Mouse (Mus musculus) limb, embryonic 13.5 days (tissue): ENCODE data around the gene Srl. TPM values are rescaled to one million over a fixed set of nuclear protein-coding genes. Genes with fewer than 3 reads are reported as not detected.

Source experiments
- ATAC-seq: fragments of 200-750 bp; cut with Nextera tagmentation; 2 replicates; pipeline ENCODE4 v1.8.0; 2017; ENCODE audit warnings: low read depth, moderate number of reproducible peaks, moderate TSS enrichment; ENCODE audit not compliant: low FRiP score
- H3K27ac ChIP-seq: fragments of 300-500 bp; sonication (generic); 2 replicates; pipeline ENCODE4 v1.5.1; 2015; ENCODE audit warnings: inconsistent platforms, mild to moderate bottlenecking, moderate library complexity
- H3K27me3 ChIP-seq: fragments of 300-500 bp; sonication (generic); 2 replicates; pipeline ENCODE4 v1.6.1; 2015; ENCODE audit warnings: mild to moderate bottlenecking, inconsistent platforms
- H3K36me3 ChIP-seq: fragments of 300-500 bp; sonication (generic); 2 replicates; pipeline ENCODE4 v1.6.1; 2015; ENCODE audit warnings: inconsistent platforms, mild to moderate bottlenecking, moderate library complexity
- H3K4me1 ChIP-seq: fragments of 300-500 bp; sonication (generic); 2 replicates; pipeline ENCODE4 v1.6.1; 2015; ENCODE audit warnings: inconsistent platforms
- H3K4me2 ChIP-seq: fragments of 300-500 bp; sonication (generic); replicated peaks from 2 replicates; pipeline ENCODE4 v1.6.1; 2015; ENCODE audit warnings: inconsistent platforms, mild to moderate bottlenecking, moderate library complexity
- H3K4me3 ChIP-seq: fragments of 300-500 bp; sonication (generic); 2 replicates; pipeline ENCODE4 v1.5.1; 2015; ENCODE audit warnings: moderate library complexity, mild to moderate bottlenecking, inconsistent platforms
- H3K9ac ChIP-seq: fragments of 300-500 bp; sonication (generic); 2 replicates; pipeline ENCODE4 v1.6.1; 2015; ENCODE audit warnings: mild to moderate bottlenecking, inconsistent platforms
- H3K9me3 ChIP-seq: fragments of 300-500 bp; sonication (generic); 2 replicates; pipeline ENCODE4 v1.6.1; 2016; ENCODE audit warnings: inconsistent platforms
- WGBS: fragments of 180-500 bp; shearing (Covaris S2); methylation state at CpG from one replicate; pipeline ENCODE4 v1.1.7; 2015; 5-methylcytosine and 5-hydroxymethylcytosine counted together
- polyA plus RNA-seq: library from polyadenylated mRNA; unstranded; fragments of >200 nt; fragmentation: Nextera tagmentation; extraction: Ambion mirVana; gene quantifications from 2 replicates; pipeline ENCODE4 v1.2.1, GENCODE M21; 2015

The Srl gene
- polyA plus RNA-seq, 1 experiment from 2014 or later: 41.8 TPM

GRCm38 (mm10) chr16:4449418-4449817, 92.2 kb downstream of the Srl start:
- no peak for ATAC-seq
- Histone ChIP-seq H3K4me3 (no peak overlapping the region), H3K27ac (no peak overlapping the region), H3K4me2 (no peak overlapping the region), H3K9ac (no peak overlapping the region), H3K27me3 (no peaks in the 10 kb centered on the region), H3K9me3 (no peaks in the 10 kb centered on the region), H3K4me1 (no peaks in the 10 kb centered on the region), H3K36me3 (no peaks in the 10 kb centered on the region)
- 77% methylated on average over 6 of the region's 6 CpGs for WGBS

GRCm38 (mm10) chr16:4448235-4448634, 93.4 kb downstream of the Srl start:
- Histone ChIP-seq H3K9me3 (no peaks in the 10 kb centered on the region), H3K27me3 (no peaks in the 10 kb centered on the region), H3K4me2 (no peak overlapping the region), H3K27ac (no peak overlapping the region), H3K36me3 (no peaks in the 10 kb centered on the region), H3K4me3 (no peak overlapping the region), H3K9ac (no peak overlapping the region), H3K4me1 (no peaks in the 10 kb centered on the region)
- ATAC-seq: no peak
- 49% methylated on average over 9 of the region's 9 CpGs for WGBS

- H3K27ac ChIP-seq: no peak overlapping the region
- H3K9me3 ChIP-seq: no peaks in the 10 kb centered on the region
- no peak for ATAC-seq
- H3K36me3 ChIP-seq: no peaks in the 10 kb centered on the region
- no peak overlapping the region for H3K4me3 ChIP-seq
- WGBS: 57% methylated on average over 4 of the region's 4 CpGs
- H3K4me2 ChIP-seq: no peak overlapping the region
- H3K27me3 ChIP-seq: no peaks in the 10 kb centered on the region
- no peaks in the 10 kb centered on the region for H3K4me1 ChIP-seq
- H3K9ac ChIP-seq: no peak overlapping the region
Observed at GRCm38 (mm10) chr16:4446395-4446794, 95.2 kb downstream of the Srl start.

- no peak overlapping the region for H3K4me3 ChIP-seq
- H3K4me2 ChIP-seq: no peak overlapping the region
- no peaks in the 10 kb centered on the region for H3K27me3 ChIP-seq
- H3K9ac ChIP-seq: no peak overlapping the region
- no peaks in the 10 kb centered on the region for H3K4me1 ChIP-seq
- H3K27ac ChIP-seq: no peak overlapping the region
- no peaks in the 10 kb centered on the region for H3K36me3 ChIP-seq
- 73% methylated on average over 1 of the region's 1 CpGs for WGBS
- no peak for ATAC-seq
- H3K9me3 ChIP-seq: no peaks in the 10 kb centered on the region
Observed at GRCm38 (mm10) chr16:4444378-4444777, 97.2 kb downstream of the Srl start.

- Histone ChIP-seq H3K9me3 (no peaks in the 10 kb centered on the region), H3K9ac (no peak overlapping the region), H3K36me3 (no peaks in the 10 kb centered on the region), H3K27ac (no peak overlapping the region), H3K27me3 (no peaks in the 10 kb centered on the region), H3K4me1 (no peaks in the 10 kb centered on the region), H3K4me3 (no peak overlapping the region), H3K4me2 (no peak overlapping the region)
- no peak for ATAC-seq
- 70% methylated on average over 10 of the region's 10 CpGs for WGBS
Observed at GRCm38 (mm10) chr16:4439302-4440066, 102.1 kb downstream of the Srl start.

- Histone ChIP-seq H3K4me1 (no peaks in the 10 kb centered on the region), H3K27me3 (no peaks in the 10 kb centered on the region), H3K36me3 (no peaks in the 10 kb centered on the region), H3K9me3 (no peaks in the 10 kb centered on the region), H3K9ac (no peak overlapping the region), H3K4me2 (no peak overlapping the region), H3K4me3 (no peak overlapping the region), H3K27ac (no peak overlapping the region)
- WGBS: 75% methylated on average over 4 of the region's 4 CpGs
- no peak for ATAC-seq
Observed at GRCm38 (mm10) chr16:4436738-4437137, 104.9 kb downstream of the Srl start.

GRCm38 (mm10) chr16:4435371-4435770, 106.2 kb downstream of the Srl start:
- H3K9me3 ChIP-seq: no peaks in the 10 kb centered on the region
- no peaks in the 10 kb centered on the region for H3K4me1 ChIP-seq
- ATAC-seq: no peak
- no peaks in the 10 kb centered on the region for H3K36me3 ChIP-seq
- H3K27ac ChIP-seq: no peak overlapping the region
- no peak overlapping the region for H3K9ac ChIP-seq
- WGBS: 78% methylated on average over 2 of the region's 2 CpGs
- no peak overlapping the region for H3K4me3 ChIP-seq
- 0 out of 2 replicates have a peak, but pooled peaks cover 2% of the 10 kb centered on the region for H3K27me3 ChIP-seq
- no peak overlapping the region for H3K4me2 ChIP-seq

- Histone ChIP-seq H3K4me3 (no peak overlapping the region), H3K27ac (no peak overlapping the region), H3K9ac (no peak overlapping the region), H3K4me2 (no peak overlapping the region), H3K27me3 (0 out of 2 replicates have a peak, but pooled peaks cover 6% of the 10 kb centered on the region), H3K36me3 (no peaks in the 10 kb centered on the region), H3K4me1 (no peaks in the 10 kb centered on the region), H3K9me3 (no peaks in the 10 kb centered on the region)
- no peak for ATAC-seq
- 69% methylated on average over 4 of the region's 4 CpGs for WGBS
Observed at GRCm38 (mm10) chr16:4431841-4432240, 109.8 kb downstream of the Srl start.

- WGBS: 88% methylated on average over 3 of the region's 3 CpGs
- Histone ChIP-seq H3K9ac (no peak overlapping the region), H3K4me3 (no peak overlapping the region), H3K27me3 (0 out of 2 replicates have a peak, but pooled peaks cover 6% of the 10 kb centered on the region), H3K9me3 (no peaks in the 10 kb centered on the region), H3K4me2 (no peak overlapping the region), H3K36me3 (no peaks in the 10 kb centered on the region), H3K27ac (no peak overlapping the region), H3K4me1 (no peaks in the 10 kb centered on the region)
- ATAC-seq: no peak
Observed at GRCm38 (mm10) chr16:4431013-4431412, 110.6 kb downstream of the Srl start.

GRCm38 (mm10) chr16:4430232-4430631, 111.4 kb downstream of the Srl start:
- Histone ChIP-seq H3K27me3 (0 out of 2 replicates have a peak, but pooled peaks cover 6% of the 10 kb centered on the region), H3K36me3 (no peaks in the 10 kb centered on the region), H3K27ac (no peak overlapping the region), H3K4me2 (no peak overlapping the region), H3K4me1 (no peaks in the 10 kb centered on the region), H3K9me3 (no peaks in the 10 kb centered on the region), H3K9ac (no peak overlapping the region), H3K4me3 (no peak overlapping the region)
- no peak for ATAC-seq
- WGBS: 74% methylated on average over 5 of the region's 5 CpGs

Other genes starting within 250 kb of the Srl start
- 1.3 and 1.5 TPM in 2 replicates for gene Adcy9, start 121.3 kb downstream of the Srl start, polyA plus RNA-seq
- 24.9 and 26.3 TPM in 2 replicates for gene Tfap4, start 18.0 kb upstream of the Srl start, polyA plus RNA-seq
- 32.0 and 39.4 TPM in 2 replicates for gene Glis2, start 52.9 kb upstream of the Srl start, polyA plus RNA-seq
- 105 and 106 TPM in 2 replicates for gene Pam16, start 83.2 kb upstream of the Srl start, polyA plus RNA-seq
- 35.6 and 35.9 TPM in 2 replicates for gene Vasn, start 98.1 kb upstream of the Srl start, polyA plus RNA-seq
- 56.6 and 60.0 TPM in 2 replicates for gene Dnaja3, start 98.2 kb upstream of the Srl start, polyA plus RNA-seq
- 19.6 and 20.8 TPM in 2 replicates for gene Coro7, start 138.0 kb upstream of the Srl start, polyA plus RNA-seq
- gene Nmral1, start 177.5 kb upstream of the Srl start, polyA plus RNA-seq: 113 and 118 TPM in 2 replicates
- gene Hmox2, start 184.5 kb upstream of the Srl start, polyA plus RNA-seq: 112 and 116 TPM in 2 replicates
- 97.5 and 102 TPM in 2 replicates for gene Cdip1, start 248.5 kb upstream of the Srl start, polyA plus RNA-seq